Mouse (Mus musculus): Measurements from ENCODE around the gene Tmem132a.

DNA sequence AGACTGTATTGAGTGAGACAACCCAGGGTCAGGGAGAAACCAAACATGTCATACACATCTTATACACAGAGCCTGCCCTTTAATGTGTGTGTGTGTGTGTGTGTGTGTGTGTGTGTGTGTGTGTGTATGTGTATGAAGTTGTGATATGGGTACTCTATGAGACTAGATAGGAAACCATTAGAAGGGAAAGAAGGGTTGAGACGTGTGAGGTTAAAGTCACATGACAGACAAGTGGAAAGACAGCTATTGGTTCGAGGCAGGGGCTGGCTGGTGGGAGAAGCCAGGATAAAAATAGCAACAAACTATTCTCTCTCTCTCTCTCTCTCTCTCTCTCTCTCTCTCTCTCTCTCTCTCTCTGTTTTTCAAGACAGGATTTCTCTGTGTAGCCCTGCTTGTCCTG is 53.3 kb downstream of the Tmem132a start:
- TF ChIP-seq POLR2A (IDR thresholded peaks at IDR 0.05; ENCODE audit: insufficient read depth, low read length) (no peak), CTCF (IDR thresholded peaks at IDR 0.05; ENCODE audit: low read depth, low read length) (no peak)

Data from ES-Bruce4 (cell line).